Mouse (Mus musculus) Muller cell, postnatal 12 days (primary cell): ENCODE measurements at regions not wholly inside any gene's neighbourhood (a gene's known extent, or its start where the extent isn't known, plus 50 kb on each side); places are given as distances from the start of the nearest gene placed in this dataset.

Experiments used
- DNase-seq: peaks from one replicate; pipeline ENCODE4 v3.0.0-alpha.2; 2015; ENCODE audit errors: inconsistent ontology term

DNA sequence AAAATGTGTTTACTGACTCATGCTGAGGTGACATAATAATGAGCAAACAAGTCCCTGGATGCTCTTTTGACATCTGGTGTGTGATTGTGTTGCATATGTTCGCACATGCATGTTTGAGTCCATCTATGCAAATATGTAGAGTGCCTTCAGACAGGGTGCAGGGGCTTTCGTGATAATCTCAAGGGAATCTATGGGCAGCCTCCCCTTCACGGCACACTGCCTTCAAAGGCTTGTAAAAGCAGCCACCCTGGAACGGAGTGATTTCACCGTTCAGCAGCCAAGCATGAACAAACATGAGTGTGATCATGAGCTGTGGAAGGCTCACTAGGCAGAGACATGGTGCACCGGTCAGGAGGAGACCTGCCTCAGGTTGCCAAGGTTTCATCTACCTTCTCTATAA lies 57.1 kb upstream of the Mbip start:
- DNase-seq = no peak

DNA sequence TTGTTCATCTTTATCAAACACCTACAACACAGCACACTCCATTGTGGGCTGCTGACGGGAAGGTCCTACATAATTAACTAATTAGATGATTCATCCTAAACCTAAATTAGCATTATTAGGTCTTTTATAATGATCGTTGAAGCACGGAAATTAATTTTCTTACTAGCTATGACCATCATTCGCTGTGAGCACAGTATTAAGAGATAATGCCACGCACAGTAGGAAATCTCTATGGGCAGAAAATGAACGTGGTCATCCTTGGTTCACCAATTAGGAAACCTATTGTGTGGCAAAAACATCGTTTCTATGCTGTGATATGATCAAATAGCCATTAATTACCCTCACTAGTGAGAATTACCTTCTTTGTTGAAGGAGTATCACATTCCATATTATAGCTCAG lies 56.4 kb upstream of the Mbip start:
- DNase-seq = no peak
